Mouse (Mus musculus): ENCODE measurements around the gene Nfix.

The Nfix gene

DNA sequence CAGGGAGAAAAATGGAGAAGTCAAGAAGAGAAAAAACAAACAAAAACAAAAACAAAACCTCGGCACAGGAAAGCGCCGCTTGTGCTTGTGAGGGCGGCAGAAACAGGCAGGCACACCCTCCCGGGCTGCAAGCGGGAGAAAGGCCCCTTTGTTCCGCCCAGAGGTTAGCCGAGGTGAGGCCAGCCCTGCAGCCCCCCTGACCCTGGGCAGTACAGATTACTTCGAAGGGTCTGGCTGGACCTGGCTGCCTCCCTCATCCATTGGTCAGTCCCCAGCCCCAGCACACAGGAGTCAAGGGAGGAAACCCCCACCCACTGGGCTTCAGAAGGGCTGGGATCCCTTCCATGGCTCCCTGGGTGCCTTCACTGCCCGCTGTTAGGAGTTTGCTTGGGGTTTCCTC lies 61.9 kb downstream of the Nfix start:
- no peak for DNase-seq (ENCODE audit: low read depth)

GRCm38 (mm10) chr8:84737608-84738007 lies 62.5 kb downstream of the Nfix start:
- peak; percentile 85 for DNase-seq (ENCODE audit: low read depth)

DNA sequence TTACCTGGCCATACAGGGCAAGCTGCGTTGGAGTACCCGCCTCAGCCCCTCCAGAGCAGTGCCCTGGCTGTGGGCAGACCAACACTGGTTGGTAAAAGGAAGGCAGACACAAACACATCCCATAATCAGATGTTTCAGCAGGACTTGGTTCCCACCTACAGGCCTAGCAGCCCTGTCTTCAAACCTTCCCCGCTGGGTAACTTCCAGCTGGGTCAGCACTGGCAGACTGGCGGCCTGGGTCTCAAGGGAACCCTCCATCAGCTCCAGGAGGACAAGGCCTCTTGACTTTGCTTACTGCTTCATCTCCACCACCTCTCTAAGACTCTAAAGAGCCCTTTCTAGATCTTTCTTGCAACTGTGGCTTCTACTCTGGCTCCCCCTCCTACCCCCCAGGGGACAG lies 63.6 kb downstream of the Nfix start:
- DNase-seq (ENCODE audit: low read depth), result no peak

DNA sequence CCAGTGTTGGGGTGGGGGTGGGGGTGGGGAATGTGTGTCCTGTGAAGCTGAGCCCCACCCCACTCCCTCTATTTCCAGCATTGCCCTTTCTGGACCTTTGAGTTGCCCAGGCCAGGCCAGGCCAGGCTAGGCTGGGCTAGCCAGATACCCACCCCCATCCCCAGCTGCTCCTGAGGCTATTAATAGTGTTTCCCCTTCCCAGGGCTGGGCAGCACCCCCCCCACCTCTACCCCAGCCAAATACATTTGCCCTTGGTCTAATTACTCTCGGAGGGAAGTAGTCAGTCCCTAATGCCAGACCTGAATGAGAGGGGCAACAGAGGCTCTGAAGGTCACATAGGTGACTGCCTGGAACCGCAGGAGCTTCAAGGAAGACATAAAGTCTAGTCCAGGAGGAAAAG lies 64.5 kb downstream of the Nfix start:
- no peak for DNase-seq (ENCODE audit: low read depth)

GRCm38 (mm10) chr8:84734680-84735079 lies 65.5 kb downstream of the Nfix start:
- no peak for DNase-seq (ENCODE audit: low read depth)

DNA sequence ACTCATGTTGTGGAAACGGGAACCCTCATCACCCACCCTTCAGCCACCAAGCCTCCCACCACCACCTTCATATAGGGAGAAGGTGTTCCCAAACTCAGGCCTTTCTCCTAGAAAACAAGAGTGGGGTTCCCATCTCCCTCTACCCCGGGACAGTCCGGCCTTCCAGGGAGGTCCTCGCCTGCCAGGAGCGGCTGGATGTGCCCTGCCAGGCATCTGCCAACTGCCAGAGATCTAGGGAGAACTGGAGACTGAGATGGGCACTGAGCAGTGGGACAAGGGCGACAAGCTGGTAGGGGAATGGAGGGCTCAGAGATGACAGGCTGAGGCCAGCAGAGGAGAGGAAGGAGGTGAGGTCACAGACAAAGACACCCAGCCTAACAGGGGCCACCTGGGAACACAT lies 66.2 kb downstream of the Nfix start:
- no peak for DNase-seq (ENCODE audit: low read depth)

- no peak for DNase-seq (ENCODE audit: low read depth)
These were observed 67.1 kb downstream of the Nfix start for GRCm38 (mm10) chr8:84732996-84733395.

DNA sequence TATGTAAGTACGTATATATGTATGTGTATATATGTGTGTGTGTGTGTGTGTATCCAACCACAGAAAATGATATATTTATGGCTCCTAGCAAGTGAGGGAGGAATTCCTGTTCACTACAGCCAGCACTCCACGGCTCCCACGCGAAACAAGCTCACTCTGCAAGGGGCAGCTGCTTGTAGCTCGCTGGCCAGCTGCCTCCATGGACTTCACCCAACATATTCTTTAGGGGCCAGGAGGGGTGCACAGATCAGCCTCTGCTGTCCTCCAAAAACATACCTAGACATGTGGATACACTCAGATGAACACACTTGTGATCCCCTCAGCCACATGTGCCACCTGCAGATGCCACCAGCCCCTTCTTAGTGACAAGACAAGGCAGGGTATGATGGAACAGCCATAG lies 67.6 kb downstream of the Nfix start:
- DNase-seq (ENCODE audit: low read depth), result no peak

DNA sequence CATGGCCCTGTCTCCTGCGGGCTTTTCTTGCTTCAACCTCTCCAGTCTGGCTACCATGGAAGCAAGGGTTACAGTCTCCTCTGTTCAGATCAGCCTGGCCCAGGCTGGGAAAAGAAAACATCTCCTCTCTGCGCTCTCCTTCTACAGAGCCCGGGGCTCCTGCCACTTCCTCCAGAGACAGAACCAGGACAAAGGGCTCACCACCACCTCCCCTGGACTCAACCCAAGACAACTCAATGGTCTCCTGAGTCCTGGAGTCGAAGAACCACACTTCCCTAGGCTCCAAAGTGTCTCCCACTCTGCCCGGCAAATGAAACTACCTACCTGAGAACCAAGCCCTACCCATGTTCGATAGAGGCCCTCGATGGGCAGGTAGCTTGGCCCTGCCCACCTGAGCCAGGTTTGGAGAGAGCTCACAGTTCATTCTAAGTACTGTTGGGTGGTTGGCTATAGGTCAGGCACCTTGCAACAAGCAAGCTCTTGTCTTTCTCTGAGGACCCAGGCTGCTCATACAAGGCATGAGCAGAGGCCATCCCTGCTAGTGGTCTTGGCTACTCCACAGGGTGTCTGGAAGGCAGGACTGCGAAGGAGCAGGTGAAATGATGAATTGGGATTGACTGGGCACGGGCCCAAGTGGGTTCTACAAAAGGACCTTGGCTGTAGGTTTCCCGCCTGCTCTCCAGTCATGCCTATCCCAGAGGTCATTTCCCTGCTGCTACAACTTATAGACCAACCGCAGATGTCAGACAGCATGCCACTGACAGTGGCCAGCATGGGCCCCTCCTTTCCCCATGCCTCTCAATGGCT lies 68.6 kb downstream of the Nfix start:
- DNase-seq (ENCODE audit: low read depth), result no peak

- no peak for DNase-seq (ENCODE audit: low read depth)
These were observed 69.4 kb downstream of the Nfix start for GRCm38 (mm10) chr8:84730541-84731370.

DNA sequence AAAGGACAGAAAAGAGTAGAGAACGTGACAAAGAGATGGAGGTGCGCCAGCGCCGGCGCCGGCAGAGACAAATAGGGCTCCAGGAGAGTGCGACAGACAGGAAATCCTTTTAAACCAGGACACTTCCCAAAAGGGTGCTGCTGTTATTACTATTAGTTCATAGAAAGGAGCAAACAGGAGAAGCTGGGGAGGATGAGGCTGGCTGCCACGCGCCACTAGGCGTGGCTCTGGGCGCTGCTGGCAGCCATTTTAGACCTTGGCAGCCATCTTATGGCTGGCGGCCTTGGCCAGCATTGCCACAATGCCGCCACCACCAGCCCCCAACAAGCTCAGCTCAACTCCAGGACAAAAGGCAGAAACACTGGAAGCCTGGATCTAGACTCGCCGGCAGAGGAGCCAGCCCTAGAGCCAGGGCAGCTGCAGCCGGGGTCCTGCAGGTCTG lies 70.2 kb downstream of the Nfix start:
- DNase-seq (ENCODE audit: low read depth), result no peak

DNA sequence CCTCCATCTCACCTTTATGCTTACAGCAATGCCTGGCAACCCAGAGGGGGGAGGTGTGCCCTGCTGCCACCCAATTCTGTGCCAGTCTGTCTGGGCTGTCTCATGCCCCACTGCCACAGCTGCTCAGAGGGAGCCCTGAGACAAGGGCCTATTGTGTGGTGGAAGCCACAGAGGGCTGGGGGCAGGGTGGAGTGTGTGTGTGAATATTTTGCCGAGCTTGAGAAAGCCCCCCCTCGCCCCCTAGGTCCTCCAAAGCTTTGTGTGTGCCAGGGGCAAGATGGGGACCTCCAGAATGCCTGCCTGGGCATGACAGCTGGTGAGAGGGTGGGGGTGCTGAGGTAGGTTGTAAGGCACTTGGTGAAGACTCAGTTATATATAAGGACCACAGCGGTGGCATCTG lies 71.7 kb downstream of the Nfix start:
- no peak for DNase-seq (ENCODE audit: low read depth)

- DNase-seq (ENCODE audit: low read depth), result no peak
These were observed 74.2 kb downstream of the Nfix start for GRCm38 (mm10) chr8:84725941-84726259.

GRCm38 (mm10) chr8:84725246-84725940 lies 74.8 kb downstream of the Nfix start:
- no peak for DNase-seq (ENCODE audit: low read depth)

- DNase-seq (ENCODE audit: low read depth), result no peak
These were observed 75.5 kb downstream of the Nfix start for GRCm38 (mm10) chr8:84724683-84725082.

DNA sequence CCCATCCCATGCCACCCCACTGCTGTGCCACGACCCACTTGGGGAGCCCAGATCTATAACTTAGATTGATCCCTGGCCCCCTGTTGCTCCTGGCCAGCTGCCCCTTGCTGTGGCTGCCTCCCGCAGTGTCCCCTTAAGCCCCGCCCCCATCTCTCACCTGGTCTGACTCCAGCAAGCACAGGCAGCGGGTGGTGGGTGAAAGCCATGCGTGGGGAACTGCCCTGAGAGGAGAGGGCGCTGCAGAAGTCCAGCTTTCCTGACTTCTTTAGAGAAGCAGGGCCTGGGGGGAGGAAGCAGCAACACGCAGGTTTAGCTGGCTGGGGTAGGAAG lies 76.6 kb downstream of the Nfix start:
- no peak for DNase-seq (ENCODE audit: low read depth)

DNA sequence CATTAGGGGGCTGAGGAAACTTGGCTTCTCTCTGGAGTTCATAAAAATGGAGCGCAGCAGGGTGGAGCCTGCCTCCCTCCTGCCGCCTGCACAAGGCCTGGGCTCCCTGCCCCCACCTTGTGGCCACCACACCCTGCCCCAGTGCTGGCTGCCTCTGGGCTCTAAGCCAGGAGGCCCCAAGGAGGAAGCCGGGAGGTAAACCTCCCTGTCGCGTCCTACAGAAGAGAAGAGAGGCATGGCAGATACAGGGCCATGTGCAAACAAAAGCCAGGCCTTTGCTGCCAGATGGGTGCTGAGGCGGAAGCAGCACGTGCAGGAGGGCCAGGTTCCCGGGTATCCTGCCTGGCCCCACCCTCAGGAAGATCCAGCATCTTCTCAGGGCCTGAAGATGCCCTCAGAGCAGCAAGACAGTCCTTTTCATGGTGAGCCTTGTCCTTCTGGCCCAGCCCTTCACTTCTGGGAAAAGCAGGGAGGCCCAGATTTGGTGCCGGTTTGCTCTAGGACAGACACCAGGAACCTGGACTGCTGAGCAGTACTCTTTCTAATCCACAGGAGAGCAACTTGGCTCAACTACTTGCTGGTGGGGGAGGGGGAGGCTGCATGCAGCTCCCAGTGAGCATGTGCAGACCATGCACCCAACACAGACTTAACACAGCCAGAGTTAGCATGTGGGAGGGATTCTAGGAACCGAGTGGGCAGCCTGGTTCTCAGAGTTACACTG lies 77.1 kb downstream of the Nfix start, which contains the start of gene G430095P16Rik:
Gene G430095P16Rik (plus strand): TSS at position 158 of the 721 bp plus-strand sequence.
- no peak for DNase-seq (ENCODE audit: low read depth)

DNA sequence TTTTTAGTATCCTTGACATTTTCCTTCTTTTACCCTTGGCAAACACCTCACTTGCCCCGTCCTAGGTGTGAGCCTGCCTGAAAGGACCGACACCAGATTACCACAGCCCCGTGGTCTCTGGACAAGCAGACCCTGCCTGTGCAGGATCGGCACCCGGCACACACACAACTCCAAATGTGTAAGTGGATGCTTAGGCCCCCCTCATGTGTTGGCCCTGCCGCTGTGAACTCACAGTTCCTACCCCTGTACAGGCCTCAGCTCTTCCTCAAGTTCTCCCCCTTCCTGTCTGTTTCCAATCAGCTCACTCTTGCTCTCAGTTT lies 77.7 kb downstream of the Nfix start:
- DNase-seq (ENCODE audit: low read depth), result no peak

DNA sequence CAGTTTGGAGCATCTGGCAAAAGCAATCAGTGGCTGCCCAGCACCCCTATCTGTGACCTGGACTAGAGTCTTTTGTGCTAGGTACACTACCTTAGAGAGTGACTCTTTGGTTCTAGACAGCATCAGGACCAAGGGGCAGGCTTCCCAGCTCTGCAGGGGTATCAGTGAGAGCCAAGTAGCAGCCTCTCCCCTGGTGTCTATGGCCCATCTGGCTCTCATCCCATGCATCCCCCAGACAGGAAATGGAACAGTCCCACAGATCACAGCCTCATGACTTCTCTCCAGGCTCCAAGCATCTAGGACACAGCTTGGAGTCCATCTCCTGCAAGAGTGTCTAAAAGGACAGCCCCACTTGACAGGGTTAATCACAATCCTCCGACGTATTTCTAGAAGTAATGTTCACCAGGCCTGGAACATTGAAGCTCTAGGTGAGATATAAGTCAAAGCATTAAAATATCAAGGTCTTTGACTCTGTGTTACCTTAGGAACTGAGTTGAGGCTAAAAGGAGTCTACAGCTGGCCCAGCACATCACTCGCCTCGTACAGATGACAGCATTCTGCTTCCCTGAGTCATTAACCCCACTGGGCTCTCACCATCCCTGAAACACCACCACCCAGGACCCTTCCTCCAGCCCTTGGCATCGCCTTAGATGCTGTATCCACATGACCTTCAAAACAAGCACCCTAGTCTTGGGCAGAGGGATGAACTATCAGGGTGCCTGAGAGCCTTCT lies 81.0 kb downstream of the Nfix start:
- DNase-seq (ENCODE audit: low read depth), result no peak

GRCm38 (mm10) chr8:84718476-84718875 lies 81.7 kb downstream of the Nfix start:
- no peak for DNase-seq (ENCODE audit: low read depth)

DNA sequence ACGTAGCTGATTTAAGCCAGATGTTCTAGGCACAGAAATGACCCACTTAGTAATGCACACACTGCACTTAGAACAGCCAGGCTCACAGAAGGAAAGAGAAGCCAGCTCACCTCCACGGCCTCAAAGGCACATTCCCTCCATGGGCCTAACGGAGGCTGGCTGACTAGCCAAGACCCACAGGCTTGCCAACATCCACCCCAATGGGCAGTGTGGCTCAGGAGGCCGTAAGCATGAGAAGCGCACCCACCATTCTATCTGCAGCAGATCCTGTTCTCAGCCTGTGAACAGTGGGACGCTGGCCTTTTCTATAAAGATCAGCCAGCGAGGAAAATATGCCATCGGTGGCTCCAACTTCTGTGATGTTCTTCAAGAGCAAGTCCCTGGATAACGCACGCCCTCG lies 83.4 kb downstream of the Nfix start:
- no peak for DNase-seq (ENCODE audit: low read depth)
